Mouse (Mus musculus) forebrain, embryonic 14.5 days (tissue): Measurements from ENCODE around the gene Arid1b. TPM values are rescaled to one million over a fixed set of nuclear protein-coding genes. Genes with fewer than 3 reads are reported as not detected.
A peak's percentile ranks its signal among the peaks of the same experiment; 100 is the strongest.

Source experiments
- ATAC-seq: fragments of 200-750 bp; cut with Nextera tagmentation; 2 replicates; pipeline ENCODE4 v1.8.0; 2017; ENCODE audit warnings: mild to moderate bottlenecking, moderate library complexity
- DNase-seq: peaks from one replicate; pipeline ENCODE4 v3.0.0-alpha.2; 2015; ENCODE audit warnings: low spot score
- H3K27ac ChIP-seq: fragments of 300-500 bp; sonication (generic); 2 replicates; pipeline ENCODE4 v1.5.1; 2014; ENCODE audit warnings: low read depth, mild to moderate bottlenecking, control low read depth, low read length, moderate library complexity
- H3K27me3 ChIP-seq: fragments of 300-500 bp; sonication (generic); replicated peaks from 2 replicates; pipeline ENCODE4 v1.6.1; 2014; ENCODE audit warnings: low read length, control low read depth, mixed read lengths; ENCODE audit not compliant: control insufficient read depth, insufficient read depth
- H3K36me3 ChIP-seq: fragments of 300-500 bp; sonication (generic); 2 replicates; pipeline ENCODE4 v1.6.1; 2014; ENCODE audit warnings: low read length, control low read depth; ENCODE audit not compliant: control insufficient read depth, insufficient read depth
- H3K4me1 ChIP-seq: fragments of 300-500 bp; sonication (generic); 2 replicates; pipeline ENCODE4 v1.6.1; 2014; ENCODE audit warnings: antibody characterized with exemption, low read length, control low read depth; ENCODE audit not compliant: control insufficient read depth, insufficient read depth
- H3K4me2 ChIP-seq: fragments of 300-500 bp; sonication (generic); 2 replicates; pipeline ENCODE4 v1.6.1; 2014; ENCODE audit warnings: mild to moderate bottlenecking, control low read depth, low read length
- H3K4me3 ChIP-seq: fragments of 300-500 bp; sonication (generic); 2 replicates; pipeline ENCODE4 v1.5.1; 2014; ENCODE audit warnings: low read depth, low read length, control low read depth
- H3K9ac ChIP-seq: fragments of 300-500 bp; sonication (generic); 2 replicates; pipeline ENCODE4 v1.6.1; 2014; ENCODE audit warnings: mild to moderate bottlenecking, low read length, control low read depth, moderate library complexity
- H3K9me3 ChIP-seq: fragments of 300-500 bp; sonication (generic); replicated peaks from 2 replicates; pipeline ENCODE4 v1.6.1; 2016; ENCODE audit warnings: low read length, control low read depth, mixed read lengths; ENCODE audit not compliant: control insufficient read depth
- WGBS: fragments of 180-500 bp; shearing (Covaris S2); extraction: QIAGEN DNeasy Blood & Tissue Kit; methylation state at CpG from one replicate; pipeline ENCODE4 v1.1.7; 2014; 5-methylcytosine and 5-hydroxymethylcytosine counted together
- polyA plus RNA-seq: library from polyadenylated mRNA; unstranded; fragments of >200 nt; fragmentation: Nextera tagmentation; extraction: Ambion mirVana; gene quantifications from 2 replicates; pipeline ENCODE4 v1.2.1, GENCODE M21; 2014

The Arid1b gene
- polyA plus RNA-seq = 11.1 and 14.7 TPM in 2 replicates

DNA sequence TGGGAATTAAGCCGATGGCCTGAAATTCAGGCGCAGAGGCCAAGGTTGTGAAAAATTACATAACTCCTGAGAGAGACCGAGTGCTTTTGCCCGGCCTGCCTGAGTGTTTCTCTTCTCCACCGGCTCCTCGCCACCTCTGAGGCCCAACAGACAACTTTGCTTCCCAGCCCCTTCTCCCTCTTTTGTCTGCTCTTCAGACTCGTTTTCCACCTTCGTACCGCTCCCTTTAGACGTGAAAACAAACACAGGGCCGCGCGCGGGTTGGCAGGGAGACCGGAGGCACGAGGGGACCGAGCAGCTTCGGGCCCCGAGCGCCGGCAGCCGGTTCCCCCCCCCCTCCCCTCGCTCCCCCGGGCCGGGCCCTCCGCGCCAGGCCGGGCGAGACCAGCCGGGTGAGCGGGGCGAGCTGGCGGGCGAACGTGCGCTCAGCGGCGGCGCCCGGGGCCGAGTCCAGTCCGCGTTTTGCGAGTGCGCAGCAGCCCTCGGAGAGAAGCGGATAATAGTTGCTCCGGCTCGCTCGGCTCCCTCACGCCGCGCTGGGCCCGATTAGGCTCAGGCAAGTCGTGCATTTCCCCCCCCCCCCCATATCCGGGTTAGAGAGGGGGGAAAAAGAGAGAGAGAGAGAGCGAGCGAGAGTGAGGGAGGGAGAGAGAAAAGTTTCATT, at the start of gene Arid1b:
Arid1b (plus strand) TSS at position 493 of the 664 bp plus-strand sequence.
- Histone ChIP-seq H3K4me2 (peak within 1 kb of the TSS; percentile 70), H3K9me3 (no peaks in the 10 kb centered on the region), H3K4me1 (peaks cover 26% of the 10 kb centered on the region), H3K9ac (peak within 1 kb of the TSS; percentile 100), H3K27ac (peak within 1 kb of the TSS; percentile 100), H3K27me3 (no peaks in the 10 kb centered on the region), H3K36me3 (no peaks in the 10 kb centered on the region), H3K4me3 (peak within 1 kb of the TSS; percentile 92)
- ATAC-seq (peak; percentile 72), DNase-seq (peak; percentile 93)
- 1% methylated on average over 52 of the region's 58 CpGs for WGBS

DNA sequence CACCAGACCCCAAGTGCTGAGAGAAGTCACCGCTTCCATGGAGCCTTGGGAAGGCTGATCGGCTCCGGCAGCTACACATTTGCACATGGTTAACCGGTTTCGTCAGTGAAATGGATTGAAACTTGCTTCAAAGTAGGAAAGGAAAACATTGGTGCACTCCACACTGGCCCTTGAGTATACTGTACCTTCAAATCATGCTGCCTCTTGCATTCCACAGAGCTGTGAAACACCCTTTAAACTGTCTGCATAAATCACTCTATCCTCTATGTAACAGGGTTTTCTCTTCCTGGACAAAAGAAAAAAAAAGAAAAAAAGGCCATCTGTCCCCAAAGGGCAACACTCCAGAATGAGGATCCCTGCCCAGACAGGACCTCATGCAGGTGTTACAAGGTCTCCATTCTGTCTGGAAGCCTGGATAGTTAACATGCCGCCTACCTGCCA, 48.8 kb upstream of the Arid1b start:
- Histone ChIP-seq H3K27ac (no peak overlapping the region), H3K27me3 (no peaks in the 10 kb centered on the region), H3K4me1 (peaks cover 3% of the 10 kb centered on the region; the same call in 1 of the 2 replicates), H3K9me3 (no peaks in the 10 kb centered on the region), H3K4me2 (no peak overlapping the region), H3K4me3 (no peak overlapping the region), H3K36me3 (no peaks in the 10 kb centered on the region), H3K9ac (no peak overlapping the region)
- WGBS = 64% methylated on average over 6 of the region's 6 CpGs
- DNase-seq (no peak), ATAC-seq (no peak)

DNA sequence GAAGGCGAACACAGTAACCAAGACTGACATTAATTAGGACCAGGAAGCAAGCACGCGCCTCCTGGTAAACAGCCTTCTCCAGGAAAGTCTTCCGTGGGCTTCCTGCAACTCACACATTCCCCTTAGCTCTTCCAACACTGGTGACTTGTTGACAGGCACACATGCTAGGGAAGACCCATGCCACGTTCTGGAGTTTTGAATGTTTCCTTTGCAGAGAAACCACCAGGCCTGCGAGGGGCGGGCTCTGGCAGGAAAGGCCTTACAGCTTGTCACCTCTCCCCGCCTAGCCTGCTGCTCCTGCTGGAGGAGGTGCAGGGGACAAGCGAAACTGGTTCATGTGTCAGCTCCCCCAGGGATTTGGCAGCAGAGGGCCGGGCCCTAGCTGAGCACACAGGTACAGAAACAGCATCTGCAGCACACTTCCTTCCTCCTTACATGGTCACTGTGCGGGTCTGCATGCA, 48.2 kb upstream of the Arid1b start:
- 21% methylated on average over 11 of the region's 11 CpGs for WGBS
- H3K4me2 ChIP-seq = peak overlapping the region; percentile 18; the same call in 1 of the 2 replicates
- ATAC-seq (no peak; the same call in 1 of the 2 replicates), DNase-seq (peak; percentile 49)
- no peak overlapping the region for H3K9ac ChIP-seq
- H3K4me3 ChIP-seq = no peak overlapping the region
- H3K27ac ChIP-seq = peak overlapping the region; percentile 44; the same call in 1 of the 2 replicates
- no peaks in the 10 kb centered on the region for H3K9me3 ChIP-seq
- H3K36me3 ChIP-seq = no peaks in the 10 kb centered on the region
- peaks cover 3% of the 10 kb centered on the region; the same call in 1 of the 2 replicates for H3K4me1 ChIP-seq
- H3K27me3 ChIP-seq = no peaks in the 10 kb centered on the region

DNA sequence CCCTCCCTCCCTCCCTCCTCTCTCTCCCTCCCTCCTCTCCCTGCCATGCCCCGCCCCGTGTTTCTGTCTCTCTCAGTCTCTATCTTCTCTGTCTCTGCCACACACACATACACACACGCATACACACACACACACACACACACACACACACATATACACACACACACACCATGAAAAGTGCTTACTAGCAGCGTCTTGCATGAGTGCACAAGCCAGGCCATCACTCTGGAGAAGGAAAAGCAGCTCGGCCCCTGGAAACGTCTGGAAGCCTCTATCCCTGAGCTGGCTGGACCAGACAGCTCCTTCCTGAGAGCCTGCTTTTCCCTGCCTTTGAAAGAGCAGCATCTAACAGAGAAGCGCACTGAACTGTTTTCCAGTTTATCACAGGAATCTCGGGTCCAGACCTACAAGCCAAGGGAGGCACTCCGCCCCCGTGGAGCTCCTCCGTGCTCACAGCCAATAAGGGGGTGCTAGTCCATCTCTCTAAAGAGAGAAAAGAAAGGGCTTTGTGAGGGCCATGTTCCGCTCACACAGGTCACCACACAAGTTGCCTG, 47.6 kb upstream of the Arid1b start:
- WGBS = 17% methylated on average over 12 of the region's 12 CpGs

DNA sequence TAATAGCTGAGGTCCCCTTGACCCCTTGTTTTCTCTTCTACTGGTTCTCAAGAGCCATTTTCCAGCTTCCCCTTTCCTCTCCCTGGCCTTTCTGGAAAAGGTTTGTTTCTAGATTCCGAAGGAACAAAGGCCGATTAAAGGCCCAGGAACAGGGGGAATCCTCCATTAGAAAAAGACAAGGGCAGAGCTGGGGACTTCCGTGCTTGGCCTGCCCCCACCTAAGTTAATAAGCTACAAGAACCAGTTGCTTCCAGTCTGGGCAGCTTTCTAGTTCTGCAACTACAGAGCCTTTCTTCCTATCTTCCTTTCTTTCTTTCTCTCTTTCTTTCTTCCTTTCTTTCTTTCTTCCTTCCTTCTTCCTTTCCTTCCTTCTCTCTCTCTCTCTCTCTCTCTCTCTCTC, 47.1 kb upstream of the Arid1b start:
- no peak overlapping the region for H3K9ac ChIP-seq
- no peak overlapping the region for H3K27ac ChIP-seq
- H3K4me1 ChIP-seq = peaks cover 3% of the 10 kb centered on the region; the same call in 1 of the 2 replicates
- H3K4me3 ChIP-seq = no peak overlapping the region
- no peak for DNase-seq
- no peak for ATAC-seq
- H3K36me3 ChIP-seq = no peaks in the 10 kb centered on the region
- no peaks in the 10 kb centered on the region for H3K9me3 ChIP-seq
- H3K27me3 ChIP-seq = no peaks in the 10 kb centered on the region
- H3K4me2 ChIP-seq = no peak overlapping the region
- 28% methylated on average over 3 of the region's 3 CpGs for WGBS

More for the DNA sequence above, 47.6 kb upstream of the Arid1b start:
- H3K4me3 ChIP-seq = no peak overlapping the region
- no peak overlapping the region for H3K27ac ChIP-seq
- H3K9ac ChIP-seq = no peak overlapping the region
- no peaks in the 10 kb centered on the region for H3K27me3 ChIP-seq
- no peaks in the 10 kb centered on the region for H3K9me3 ChIP-seq
- H3K4me2 ChIP-seq = 0 out of 2 replicates have a peak overlapping the region, but pooled peaks have one; percentile 9
- no peaks in the 10 kb centered on the region for H3K36me3 ChIP-seq
- peaks cover 3% of the 10 kb centered on the region; the same call in 1 of the 2 replicates for H3K4me1 ChIP-seq
- peak; percentile 4 for DNase-seq
- ATAC-seq = no peak

DNA sequence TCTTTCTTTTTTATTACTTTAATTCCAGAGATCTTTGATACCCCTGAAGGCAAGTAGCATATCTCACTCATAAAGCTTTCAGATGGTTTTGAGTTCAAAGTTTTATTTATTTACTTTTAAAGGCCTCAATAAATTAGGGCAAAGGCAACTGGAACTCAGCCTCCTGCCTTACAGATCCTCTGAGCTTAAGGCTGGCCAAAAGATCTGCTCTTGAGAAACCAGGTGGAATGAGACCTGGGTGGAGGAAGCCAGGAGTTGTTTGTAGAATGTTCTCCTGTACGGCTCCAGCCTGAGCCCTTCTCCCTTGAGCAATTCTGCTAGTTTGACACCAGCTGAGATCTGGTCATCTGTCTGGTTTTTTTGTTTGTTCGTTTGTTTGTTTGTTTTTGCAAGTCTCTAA, 46.7 kb upstream of the Arid1b start:
- Histone ChIP-seq H3K4me2 (no peak overlapping the region), H3K27me3 (no peaks in the 10 kb centered on the region), H3K36me3 (no peaks in the 10 kb centered on the region), H3K27ac (no peak overlapping the region), H3K4me1 (peaks cover 3% of the 10 kb centered on the region; the same call in 1 of the 2 replicates), H3K9me3 (no peaks in the 10 kb centered on the region), H3K4me3 (no peak overlapping the region), H3K9ac (no peak overlapping the region)
- DNase-seq (no peak), ATAC-seq (no peak)
- WGBS = 74% methylated on average over 2 of the region's 2 CpGs

- Histone ChIP-seq H3K9ac (no peak overlapping the region), H3K36me3 (no peaks in the 10 kb centered on the region), H3K4me2 (no peak overlapping the region), H3K9me3 (no peaks in the 10 kb centered on the region), H3K27me3 (peaks cover 2% of the 10 kb centered on the region; the same call in 1 of the 2 replicates), H3K4me3 (no peak overlapping the region), H3K4me1 (peaks cover 3% of the 10 kb centered on the region; the same call in 1 of the 2 replicates), H3K27ac (no peak overlapping the region)
- 56% methylated on average over 3 of the region's 3 CpGs for WGBS
- DNase-seq = no peak
- no peak for ATAC-seq
These were observed 45.6 kb upstream of the Arid1b start for GRCm38 (mm10) chr17:4948501-4948900.

DNA sequence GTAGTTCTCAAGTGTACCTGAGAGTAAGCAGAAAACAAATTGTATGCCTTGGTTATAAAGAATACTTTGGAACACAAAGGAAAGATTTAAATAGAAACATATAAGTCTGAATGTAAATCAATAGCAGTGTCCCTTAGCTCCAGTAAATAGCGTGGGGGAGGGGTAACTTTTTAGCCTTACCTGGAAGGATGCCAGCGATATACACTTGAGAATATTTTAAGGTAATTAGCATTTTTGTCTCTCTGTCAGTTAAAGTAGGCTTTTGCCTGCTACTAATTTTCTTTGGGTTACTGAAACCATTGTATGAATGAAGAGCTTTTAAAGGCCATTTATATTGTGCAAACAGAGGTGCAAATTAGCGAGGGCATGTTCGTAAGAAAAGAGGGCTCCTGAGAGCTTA, 39.7 kb upstream of the Arid1b start:
- DNase-seq (peak; percentile 75), ATAC-seq (no peak)
- Histone ChIP-seq H3K4me2 (no peak overlapping the region), H3K9me3 (no peaks in the 10 kb centered on the region), H3K9ac (no peak overlapping the region), H3K27ac (no peak overlapping the region), H3K36me3 (no peaks in the 10 kb centered on the region), H3K27me3 (peaks cover 17% of the 10 kb centered on the region), H3K4me1 (peaks cover 8% of the 10 kb centered on the region; the same call in 1 of the 2 replicates), H3K4me3 (no peak overlapping the region)
- 11% methylated on average over 4 of the region's 4 CpGs for WGBS
